Mouse (Mus musculus) mature B cell (primary cell): ENCODE data around the gene Ahcyl2.

Experiments
- in situ Hi-C: fragments of 300-500 bp; cut with MboI; formaldehyde crosslinking; loops from 2 replicates; pipeline ENCODE4 v1.14.3; 2019

Ahcyl2 gene

GRCm38 (mm10) chr6:29853213-29853899 lies 85.5 kb downstream of the Ahcyl2 start:
- in situ Hi-C loops, result loop anchor here (10.0 kb wide), 1 partner anchor 501 kb away; no protein-coding TSS in a partner anchor

GRCm38 (mm10) chr6:29853900-29854390 lies 86.1 kb downstream of the Ahcyl2 start:
- in situ Hi-C loops, result loop anchor here (10.0 kb wide), 1 partner anchor 501 kb away; no protein-coding TSS in a partner anchor

DNA sequence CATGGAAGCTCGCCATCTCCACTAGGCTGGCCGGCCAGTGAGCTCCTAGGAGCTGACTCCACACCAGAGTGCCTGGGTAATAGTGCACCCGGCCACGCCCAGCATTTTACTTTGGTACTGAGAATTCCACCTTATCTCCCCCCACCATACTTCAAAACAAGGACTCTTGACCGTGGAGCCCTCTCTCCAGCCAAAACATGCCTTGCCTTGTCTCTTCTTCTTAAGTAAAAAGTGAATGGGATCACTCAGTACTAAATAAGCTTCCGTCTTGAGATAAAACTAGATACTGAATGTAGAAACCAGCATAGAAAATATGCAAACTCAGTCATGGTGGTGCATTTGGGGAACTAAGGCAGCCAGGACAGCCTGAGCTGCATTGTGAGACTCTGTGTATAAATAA lies 90.8 kb downstream of the Ahcyl2 start:
- in situ Hi-C loops, result loop anchor here (10.0 kb wide), 1 partner anchor 496 kb away; no protein-coding TSS in a partner anchor

DNA sequence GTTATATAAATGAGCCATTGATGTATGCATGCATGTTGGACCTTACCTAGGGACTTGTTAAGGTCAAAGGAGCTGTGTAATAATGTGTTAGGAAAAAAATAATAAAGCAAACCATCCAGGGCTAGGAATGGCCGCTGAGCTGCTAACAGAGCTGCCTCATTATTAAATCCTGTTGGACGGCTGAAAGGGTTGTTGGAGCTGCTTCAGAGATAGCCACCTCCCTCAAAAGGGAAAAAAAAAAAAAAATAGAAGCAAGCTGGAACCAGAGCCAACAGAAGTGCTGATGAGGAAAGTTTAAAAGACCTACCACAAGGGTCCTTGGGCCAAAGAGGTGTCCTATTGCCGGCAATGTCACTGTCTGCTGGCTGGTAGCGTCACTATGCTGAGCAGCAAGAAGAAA lies 91.5 kb downstream of the Ahcyl2 start:
- in situ Hi-C loops, result loop anchor here (10.0 kb wide), 1 partner anchor 495 kb away; no protein-coding TSS in a partner anchor

DNA sequence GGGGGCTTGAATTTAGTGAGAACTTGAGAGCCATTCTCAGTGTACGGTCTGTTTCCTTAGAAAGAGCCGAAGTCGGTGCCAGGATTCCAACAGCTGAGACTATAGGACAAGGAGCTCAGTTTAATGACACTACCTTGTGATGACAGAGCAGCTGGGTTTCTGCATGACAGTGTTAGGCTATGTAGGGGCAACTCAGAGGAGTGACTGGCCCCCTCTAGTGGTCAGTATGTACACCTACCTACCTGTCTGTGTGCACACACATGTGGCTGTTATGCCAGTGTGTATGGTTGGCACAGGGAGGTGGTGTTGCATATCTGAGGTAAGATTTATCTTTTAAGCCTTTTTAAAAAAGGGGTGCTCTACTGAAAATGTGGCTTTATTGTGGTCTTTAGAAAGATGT lies 92.4 kb downstream of the Ahcyl2 start:
- in situ Hi-C loops, result no loop called here

- in situ Hi-C loops, result no loop called here
Observed at GRCm38 (mm10) chr6:29864926-29865325, 97.1 kb downstream of the Ahcyl2 start.

DNA sequence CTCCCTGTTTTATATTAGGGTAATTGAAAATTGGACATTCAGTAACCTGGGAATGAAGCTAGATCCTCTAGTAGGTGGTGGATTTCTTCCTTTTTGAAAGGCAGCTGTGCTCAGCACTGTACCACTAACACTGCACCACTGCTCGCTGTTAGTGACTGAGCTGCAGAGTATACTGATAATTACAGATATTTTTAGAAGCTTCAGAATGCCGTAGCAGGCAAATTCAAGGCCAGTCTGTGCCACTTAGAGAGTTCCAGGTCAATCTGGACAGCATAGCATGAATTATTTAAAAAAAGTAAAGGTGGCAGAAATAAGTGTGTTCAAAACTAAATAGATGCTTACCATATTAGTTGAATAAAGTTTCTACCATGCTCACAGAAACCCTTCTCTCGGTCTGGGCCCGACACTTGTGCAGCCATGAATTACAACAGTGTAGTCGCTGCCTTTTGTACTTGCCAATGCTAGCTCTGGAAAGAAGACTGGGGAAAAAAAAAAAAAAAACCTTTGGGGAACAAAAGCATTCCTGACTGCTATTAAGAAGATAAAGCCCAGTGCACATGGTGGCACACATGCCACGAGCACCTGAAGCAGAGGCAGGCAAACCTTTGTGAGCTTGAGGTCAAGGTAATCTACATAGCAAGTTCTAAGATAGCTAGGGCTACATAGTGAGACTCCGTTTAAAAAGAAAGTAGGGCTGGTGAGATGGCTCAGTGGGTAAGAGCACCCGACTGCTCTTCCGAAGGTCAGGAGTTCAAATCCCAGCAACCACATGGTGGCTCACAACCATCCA lies 99.3 kb downstream of the Ahcyl2 start:
- in situ Hi-C loops, result no loop called here

DNA sequence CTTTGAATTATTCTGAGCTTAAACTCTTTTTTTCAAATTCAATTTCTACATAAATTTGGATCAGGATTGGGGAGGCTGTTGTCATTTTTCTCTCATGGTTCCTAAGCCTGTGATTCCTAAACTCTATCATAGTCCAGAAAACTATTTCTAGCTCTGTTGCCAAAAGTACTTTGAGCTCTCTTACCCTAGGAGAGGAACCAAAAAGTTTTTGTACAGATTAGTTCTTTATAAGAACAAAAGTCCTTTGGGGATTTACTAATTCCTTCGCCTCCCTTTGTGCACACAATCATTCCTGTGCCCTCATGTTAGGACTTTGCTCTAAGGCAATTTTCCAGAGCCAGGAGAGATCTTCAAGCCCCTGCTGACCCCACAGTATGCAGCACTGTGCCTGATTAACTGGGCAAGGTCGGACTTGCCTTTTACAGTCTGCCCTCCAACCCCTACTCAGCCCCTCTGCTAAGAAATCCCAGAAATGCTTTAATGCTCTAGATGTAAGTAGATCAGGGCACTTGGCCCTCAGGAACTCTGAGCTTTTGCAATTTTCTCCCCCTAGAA lies 100.6 kb downstream of the Ahcyl2 start:
- in situ Hi-C loops, result no loop called here

DNA sequence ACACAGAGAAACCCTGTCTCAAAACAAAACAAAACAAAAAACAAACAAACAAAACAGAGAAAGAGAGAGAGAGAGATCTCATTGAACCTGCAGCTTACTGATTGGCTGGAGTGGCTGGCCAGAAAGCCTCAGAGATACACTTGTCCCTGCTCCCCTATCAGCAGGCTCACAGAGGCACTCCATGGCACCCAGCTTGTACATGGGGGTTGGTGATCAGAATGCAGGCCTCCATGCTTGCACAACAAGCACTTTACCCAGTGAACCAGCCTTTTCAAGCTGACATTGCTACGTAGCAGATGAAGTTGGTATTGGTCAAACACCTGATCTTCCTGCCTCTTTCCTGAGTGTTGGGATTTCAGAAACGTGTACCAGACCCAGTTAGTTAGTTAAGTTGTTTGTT lies 105.8 kb downstream of the Ahcyl2 start:
- in situ Hi-C loops, result no loop called here

GRCm38 (mm10) chr6:29875576-29875975 lies 107.8 kb downstream of the Ahcyl2 start:
- in situ Hi-C loops, result no loop called here

DNA sequence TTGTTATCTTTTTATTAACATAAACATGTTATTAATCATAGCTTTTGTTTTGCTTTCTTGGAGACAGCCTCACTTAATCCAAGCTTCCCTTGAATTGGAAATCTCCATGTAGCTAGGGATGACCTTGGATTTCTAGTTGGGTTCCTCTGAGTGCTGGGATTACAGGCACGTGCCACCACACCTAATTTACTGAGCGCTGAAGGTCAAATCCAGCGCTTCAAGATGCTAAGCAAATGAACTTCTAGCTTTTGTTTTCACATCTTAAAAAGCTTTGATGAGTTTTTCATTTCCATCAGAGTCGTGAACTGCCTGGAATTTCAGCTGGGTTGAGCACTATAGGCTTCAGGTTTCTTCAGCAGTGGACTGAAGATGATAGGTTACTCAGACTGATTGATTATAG lies 109.0 kb downstream of the Ahcyl2 start:
- in situ Hi-C loops, result no loop called here

GRCm38 (mm10) chr6:29879579-29879978 lies 111.8 kb downstream of the Ahcyl2 start:
- in situ Hi-C loops, result no loop called here

GRCm38 (mm10) chr6:29880796-29881195 lies 113.0 kb downstream of the Ahcyl2 start:
- in situ Hi-C loops, result no loop called here

GRCm38 (mm10) chr6:29881936-29882335 lies 114.1 kb downstream of the Ahcyl2 start:
- in situ Hi-C loops, result no loop called here

DNA sequence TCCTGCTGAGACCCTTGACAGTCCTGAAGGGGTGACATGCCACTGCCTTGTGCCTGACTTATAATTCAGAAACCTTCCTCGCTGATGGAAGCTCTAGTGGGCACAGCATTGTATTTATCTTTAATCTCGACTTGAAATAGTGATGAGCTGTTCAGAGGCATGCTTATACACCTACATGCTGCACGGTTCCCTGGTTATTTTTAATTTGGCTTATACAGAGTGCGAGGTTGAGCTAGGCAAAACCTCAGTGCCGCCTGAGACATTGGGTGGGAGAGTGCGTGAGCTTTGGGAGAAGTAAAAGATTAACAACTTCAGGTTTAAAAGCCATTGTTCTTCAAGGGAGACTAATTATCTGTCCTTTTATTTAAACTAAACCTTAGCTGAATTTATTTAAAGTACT lies 115.1 kb downstream of the Ahcyl2 start:
- in situ Hi-C loops, result no loop called here

- in situ Hi-C loops, result no loop called here
Observed at GRCm38 (mm10) chr6:29891151-29891550, 123.3 kb downstream of the Ahcyl2 start.

DNA sequence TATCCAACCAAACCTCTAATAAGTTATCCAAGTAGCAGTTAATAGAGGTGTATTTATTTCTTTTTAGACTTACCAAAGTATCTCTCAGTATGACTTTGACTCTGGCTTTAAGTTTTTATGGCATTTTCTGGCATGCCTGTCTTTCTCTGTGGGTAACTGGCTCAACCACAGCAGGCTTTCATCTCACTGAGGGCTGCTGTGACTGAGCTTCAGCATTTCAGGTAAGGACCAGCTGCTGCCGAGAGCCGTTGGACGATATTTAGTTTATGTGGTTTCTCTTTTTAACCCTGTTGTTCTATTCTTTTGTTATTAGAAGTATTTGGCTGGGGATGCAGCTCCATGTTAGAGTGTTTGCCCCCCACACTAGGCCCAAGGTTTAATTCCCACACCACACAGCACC lies 129.2 kb downstream of the Ahcyl2 start:
- in situ Hi-C loops, result no loop called here

GRCm38 (mm10) chr6:29901450-29901849 lies 133.6 kb downstream of the Ahcyl2 start:
- in situ Hi-C loops, result no loop called here

DNA sequence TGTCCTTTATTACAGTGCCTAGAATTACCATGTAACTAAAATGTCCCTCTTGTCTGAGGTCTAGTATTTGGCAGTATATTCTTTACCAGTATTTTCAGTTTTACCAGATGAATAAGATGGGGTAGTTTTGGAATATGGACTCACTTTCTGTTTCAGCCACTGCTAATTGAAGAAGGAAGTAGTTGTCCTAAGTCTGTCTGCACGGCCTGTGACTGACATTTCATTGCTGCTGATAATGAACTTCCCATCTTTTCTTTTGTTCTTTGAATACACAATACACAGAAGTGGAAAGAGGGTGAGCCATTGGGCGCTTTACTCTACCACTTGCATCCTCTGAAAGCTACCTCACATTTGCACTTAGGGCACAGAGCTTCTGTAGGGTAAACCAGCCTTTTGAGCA lies 134.4 kb downstream of the Ahcyl2 start:
- in situ Hi-C loops, result no loop called here

- in situ Hi-C loops, result no loop called here
Observed at GRCm38 (mm10) chr6:29903343-29903914, 135.6 kb downstream of the Ahcyl2 start.

- in situ Hi-C loops, result no loop called here
Observed at GRCm38 (mm10) chr6:29904281-29904680, 136.5 kb downstream of the Ahcyl2 start.

DNA sequence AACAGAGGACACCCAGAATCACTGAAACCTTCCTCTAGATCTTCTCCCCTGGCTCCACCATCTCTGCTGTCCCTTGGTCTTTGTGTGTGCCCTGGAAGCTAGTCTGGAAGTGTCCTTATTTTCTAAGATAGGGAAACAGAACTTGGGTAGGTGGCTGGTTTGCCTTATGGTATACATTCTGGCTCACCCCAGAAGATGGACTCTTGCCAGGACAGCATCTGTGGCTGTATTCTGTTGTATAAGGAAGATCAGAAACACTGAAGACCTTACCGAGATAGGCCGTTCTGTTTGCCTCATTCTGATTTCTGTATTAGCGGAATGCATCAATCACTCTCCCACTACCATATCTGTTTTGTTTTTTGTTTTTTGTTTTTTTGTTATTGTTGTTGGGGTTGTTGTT lies 142.8 kb downstream of the Ahcyl2 start:
- in situ Hi-C loops, result no loop called here
